Mouse (Mus musculus) T-cell, adult 2 months (primary cell): Measurements from ENCODE around the gene Agap2.
"Not testable (repeated sequence)": the region's sequence is repeated elsewhere in the genome, so short reads cannot be mapped to it uniquely, and the experiment has no call there.

Experiments used
- DNase-seq: peaks from one replicate; pipeline ENCODE4 v3.0.0; 2022; ENCODE audit warnings: low spot score

Gene Agap2

GRCm38 (mm10) chr10:127059174-127059967 is 15.7 kb upstream of the Agap2 start:
- no peak for DNase-seq

GRCm38 (mm10) chr10:127059968-127060916 is 14.8 kb upstream of the Agap2 start, which contains the start of gene March9:
March9 (minus strand) TSS chr10:127060184.
- peak; percentile 73 for DNase-seq

- no peak for DNase-seq
These were observed 14.0 kb upstream of the Agap2 start for GRCm38 (mm10) chr10:127061085-127061484.

DNA sequence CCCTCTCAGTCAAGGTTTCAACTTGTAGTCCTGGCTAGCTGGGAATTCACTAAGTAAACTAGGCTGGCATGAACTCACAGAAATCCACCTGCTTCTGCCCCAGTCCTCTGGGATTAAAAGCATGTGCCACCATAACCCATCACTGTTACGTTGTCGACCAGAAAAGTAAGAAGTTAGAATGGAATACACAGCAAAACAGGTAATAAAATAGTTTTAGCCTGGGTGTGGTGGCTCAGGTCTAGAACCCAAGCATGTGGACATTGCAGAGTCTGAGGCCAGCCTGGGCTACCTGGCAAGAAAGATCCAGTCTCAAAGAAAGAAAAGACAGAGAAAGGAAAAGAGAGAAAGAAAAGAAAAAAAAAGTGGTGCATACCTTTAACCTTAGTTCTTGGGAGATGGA is 13.6 kb upstream of the Agap2 start:
- DNase-seq, result no peak

DNA sequence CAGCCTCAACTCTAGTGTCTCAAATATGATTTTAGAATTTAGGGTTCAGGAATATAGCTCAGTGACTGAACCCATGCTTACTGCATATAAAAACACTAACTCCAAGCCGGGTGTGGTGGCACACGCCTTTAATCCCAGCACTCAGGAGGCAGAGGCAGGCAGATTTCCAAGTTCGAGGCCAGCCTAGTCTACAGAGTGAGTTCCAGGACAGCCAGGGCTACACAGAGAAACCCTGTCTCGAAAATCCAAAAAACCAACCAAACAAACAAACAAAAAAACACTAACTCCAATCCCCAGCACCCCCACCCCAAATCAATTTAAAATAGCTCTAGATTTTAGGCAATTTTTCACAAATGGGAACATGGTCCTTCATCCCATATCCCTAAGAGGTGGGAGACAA is 13.0 kb upstream of the Agap2 start:
- DNase-seq, result not testable (repeated sequence)

DNA sequence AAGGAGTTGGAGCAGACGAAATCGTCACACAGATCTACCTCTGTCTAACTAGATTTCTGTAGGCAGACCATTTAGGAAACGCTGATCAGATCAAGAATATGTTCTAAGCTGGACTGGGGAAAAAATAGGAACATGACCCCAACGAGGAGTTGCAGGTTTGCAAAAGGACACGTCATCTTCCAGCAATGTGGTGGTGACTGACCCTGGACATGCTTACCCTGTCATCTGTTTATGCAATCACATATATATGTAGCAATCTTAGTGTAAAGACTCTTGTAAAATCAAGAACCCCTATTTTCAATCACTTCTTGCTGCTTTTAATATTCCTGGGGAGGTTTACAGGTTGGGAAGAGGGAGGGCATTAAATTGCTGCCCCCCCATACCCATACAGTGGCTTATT is 12.6 kb upstream of the Agap2 start:
- no peak for DNase-seq

GRCm38 (mm10) chr10:127063239-127063872 is 11.7 kb upstream of the Agap2 start, which contains the start of gene Cdk4:
Cdk4 (plus strand) TSS chr10:127063534.
- peak; percentile 97 for DNase-seq

DNA sequence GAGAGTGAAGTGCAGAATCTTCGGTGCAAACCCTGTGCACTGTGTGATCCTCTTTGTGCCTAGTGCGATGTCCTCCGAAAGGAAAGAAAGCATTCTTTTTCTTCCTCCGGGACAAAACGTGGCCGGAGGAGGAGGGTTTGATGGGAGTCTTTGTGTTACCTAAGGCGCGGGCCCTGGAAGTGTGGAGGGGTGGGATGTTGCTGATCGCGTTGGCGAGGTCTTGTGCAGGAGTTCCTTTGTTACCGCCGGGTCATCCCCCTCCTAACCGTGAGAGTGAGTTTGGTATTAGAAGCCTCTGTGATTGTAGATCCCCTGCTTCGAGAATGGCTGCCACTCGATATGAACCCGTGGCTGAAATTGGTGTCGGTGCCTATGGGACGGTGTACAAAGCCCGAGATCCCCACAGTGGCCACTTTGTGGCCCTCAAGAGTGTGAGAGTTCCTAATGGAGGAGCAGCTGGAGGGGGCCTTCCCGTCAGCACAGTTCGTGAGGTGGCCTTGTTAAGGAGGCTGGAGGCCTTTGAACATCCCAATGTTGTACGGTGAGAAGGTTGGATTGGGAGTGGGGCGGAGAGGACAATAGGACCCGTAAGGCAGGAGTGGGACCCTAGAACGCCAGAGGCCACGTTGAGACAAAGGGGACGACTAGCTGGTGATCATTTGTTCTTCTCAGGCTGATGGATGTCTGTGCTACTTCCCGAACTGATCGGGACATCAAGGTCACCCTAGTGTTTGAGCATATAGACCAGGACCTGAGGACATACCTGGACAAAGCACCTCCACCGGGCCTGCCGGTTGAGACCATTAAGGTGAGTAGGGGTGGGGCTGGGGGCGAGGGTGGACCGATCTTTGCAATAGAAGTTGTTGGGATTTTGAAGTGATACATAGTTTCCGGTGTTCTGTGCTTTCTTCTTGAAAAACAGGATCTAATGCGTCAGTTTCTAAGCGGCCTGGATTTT is 10.9 kb upstream of the Agap2 start:
- DNase-seq, result no peak

DNA sequence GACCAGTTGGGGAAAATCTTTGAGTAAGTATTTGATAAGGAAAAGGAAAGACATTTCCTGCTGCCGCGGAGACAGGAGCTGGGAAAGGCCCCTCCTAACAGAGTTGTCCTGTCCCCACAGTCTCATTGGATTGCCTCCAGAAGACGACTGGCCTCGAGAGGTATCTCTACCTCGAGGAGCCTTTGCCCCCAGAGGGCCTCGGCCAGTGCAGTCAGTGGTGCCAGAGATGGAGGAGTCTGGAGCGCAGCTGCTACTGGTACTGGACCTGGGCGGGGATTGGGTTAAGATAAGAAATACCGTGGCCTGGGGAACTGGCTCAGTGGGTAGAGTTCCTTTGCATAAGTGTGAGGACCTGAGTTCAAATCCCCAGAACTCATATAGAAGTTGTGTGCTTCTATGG is 9.1 kb upstream of the Agap2 start:
- DNase-seq, result no peak

DNA sequence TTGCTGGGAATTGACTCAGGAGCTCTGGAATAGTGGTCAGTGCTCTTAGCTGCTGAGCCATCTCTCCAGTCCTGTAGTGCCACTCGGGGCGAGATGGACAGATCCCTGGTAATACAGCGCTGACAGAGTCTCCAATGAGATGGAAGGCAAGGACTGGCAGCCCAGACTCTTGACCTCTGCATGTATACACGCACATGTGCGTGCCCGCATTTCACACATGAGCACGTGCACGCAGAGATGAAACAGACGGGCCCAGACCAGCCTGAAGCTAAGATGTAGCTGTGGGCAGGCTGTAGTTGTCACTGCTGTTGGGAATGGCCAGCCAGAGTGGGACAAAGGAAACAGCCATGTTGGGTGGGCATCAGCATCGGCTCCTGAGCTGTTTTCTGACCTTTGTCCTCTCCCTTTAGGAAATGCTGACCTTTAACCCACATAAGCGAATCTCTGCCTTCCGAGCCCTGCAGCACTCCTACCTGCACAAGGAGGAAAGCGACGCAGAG is 8.5 kb upstream of the Agap2 start:
- no peak for DNase-seq

DNA sequence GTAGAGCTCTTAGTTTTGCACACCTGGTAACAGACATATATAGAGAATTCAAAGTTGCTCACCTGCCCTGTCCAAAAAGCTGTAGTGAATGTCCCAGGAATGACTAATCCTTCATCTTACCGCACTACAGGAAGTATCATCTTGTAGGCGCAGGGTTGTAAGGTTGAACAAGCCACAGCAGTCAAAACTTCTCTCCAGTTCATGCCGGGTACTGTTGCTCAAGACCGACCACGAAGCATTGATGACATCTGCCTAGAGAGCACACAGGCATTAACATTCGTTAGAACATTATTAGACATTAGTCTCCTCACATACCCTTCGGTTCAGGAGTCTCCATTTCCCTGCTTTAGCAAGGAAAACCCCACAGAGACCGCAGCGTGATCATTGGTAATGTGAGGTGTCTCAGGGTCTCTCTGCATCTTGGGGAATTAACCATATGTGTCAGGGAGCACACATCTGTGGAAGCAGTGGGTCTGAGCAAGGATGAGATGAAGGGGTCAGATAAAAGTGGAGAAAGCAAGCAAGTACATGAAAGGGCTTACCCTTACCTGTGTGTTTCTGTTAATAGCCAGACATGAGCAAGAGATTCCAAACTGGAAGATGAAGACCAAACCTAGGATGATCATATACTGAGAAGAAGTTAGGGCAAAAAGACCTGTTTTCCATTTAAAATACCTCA is 6.6 kb upstream of the Agap2 start:
- no peak for DNase-seq

GRCm38 (mm10) chr10:127069281-127070189 is 5.5 kb upstream of the Agap2 start:
- no peak for DNase-seq

DNA sequence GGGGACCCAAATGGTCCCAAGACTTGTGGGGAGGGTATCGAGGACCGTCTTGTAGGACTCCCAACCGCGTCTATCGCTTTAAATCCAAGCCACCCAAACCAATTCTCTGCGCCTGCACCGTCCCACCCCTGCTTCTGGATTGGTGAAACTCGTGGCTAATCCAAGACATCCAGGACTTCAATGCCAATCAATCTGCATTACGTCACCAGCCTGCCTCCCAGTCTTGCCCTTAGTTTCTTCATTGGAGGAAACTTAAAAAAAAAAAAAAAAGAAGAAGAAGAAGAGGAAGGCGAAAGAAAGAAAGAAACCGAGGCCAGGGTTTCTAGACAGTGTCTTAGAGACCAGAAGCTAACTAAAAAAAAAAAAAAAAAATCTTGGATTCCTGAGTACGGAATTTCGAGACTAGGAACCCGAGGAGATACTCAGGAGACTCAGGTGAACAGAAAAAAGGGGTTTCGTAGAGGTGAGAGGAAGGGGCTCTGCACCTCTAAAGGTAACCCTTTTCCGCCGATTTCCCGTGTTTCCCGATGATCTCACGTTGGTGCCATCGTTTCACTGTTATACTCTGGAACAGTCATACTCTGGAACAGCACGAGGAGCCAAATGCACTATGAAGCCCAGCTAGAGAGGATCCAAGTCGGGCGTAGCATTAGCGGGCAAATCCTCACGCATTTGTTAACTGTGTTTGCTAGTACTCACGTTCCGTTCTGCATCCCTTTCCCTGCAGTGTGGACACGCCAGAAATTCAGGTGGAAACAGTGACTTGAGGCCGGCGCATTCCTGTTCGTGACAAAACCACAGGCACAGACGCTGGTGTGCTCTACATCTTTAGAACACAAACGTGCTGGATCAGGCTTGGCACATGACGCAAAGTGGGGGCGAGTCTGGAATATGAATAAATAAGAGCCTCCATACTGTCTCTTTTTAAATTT is 4.6 kb upstream of the Agap2 start, which contains the start of gene Tspan31:
Gene Tspan31, minus strand, starts transcription at position 75 of the 932 bp plus-strand sequence.
- DNase-seq, result peak; percentile 62

GRCm38 (mm10) chr10:127071203-127071602 is 3.9 kb upstream of the Agap2 start:
- DNase-seq, result no peak

DNA sequence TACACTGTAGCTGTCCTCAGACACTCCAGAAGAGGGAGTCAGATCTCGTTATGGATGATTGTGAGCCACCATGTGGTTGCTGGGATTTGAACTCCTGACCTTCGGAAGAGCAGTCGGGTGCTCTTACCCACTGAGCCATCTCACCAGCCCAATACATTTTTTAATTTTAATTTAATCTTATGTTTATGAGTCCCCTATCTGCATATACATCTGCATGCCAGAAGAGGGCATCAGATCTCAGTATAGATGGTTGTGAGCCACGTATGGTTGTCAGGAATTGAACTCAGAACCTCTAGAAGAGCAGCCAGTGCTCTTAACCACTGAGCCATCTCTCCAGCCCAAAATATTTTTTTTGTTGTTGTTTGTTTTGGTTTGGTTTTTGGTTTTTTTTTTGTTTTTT is 2.8 kb upstream of the Agap2 start:
- not testable (repeated sequence) for DNase-seq

GRCm38 (mm10) chr10:127072969-127073368 is 2.1 kb upstream of the Agap2 start:
- not testable (repeated sequence) for DNase-seq

DNA sequence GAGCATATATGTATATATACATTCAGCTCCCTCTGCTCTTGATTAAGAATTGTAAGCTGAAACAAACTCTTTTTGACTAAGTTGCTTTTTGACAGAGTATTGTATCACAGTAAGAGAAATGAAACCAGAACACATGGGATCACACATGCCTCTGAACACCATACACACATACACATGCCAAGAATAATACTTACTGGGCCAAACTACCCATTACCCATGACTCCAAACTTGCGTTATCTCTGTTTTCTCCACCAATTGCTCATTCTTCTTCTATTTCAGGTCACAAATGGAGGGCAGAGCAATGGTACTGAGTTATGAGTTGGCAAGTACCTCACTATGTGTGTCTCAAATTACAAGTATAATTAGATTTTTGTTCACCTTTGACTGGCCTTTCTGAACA is 1.1 kb upstream of the Agap2 start:
- DNase-seq, result no peak

GRCm38 (mm10) chr10:127075651-127076050 is 567 bp downstream of the Agap2 start:
- DNase-seq, result no peak
